Mouse (Mus musculus): ENCODE data around the gene 4930432M17Rik. TPM values are rescaled to one million over a fixed set of nuclear protein-coding genes. Genes with fewer than 3 reads are reported as not detected.

Gene 4930432M17Rik
- total RNA-seq, 2 experiments from 2014 or later = not detected

DNA sequence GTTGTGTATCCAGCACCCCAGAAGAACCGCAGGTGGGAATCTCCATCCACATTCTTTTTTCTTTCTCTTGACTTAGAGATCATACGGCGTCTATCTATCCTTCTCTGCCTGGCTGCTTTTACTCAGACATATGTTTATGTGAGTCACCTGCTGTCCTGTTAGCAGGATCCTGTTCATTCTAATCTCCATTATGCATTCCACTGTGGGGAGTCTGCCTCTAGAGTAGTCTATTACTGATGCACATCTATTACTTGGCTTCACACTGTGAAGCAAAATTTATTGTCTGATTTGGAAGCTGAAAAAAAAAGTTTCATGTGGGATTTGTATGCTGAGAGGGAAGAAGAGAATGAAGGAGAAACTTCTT lies 33.3 kb downstream of the 4930432M17Rik start:
- ATAC-seq (replicated peaks; ENCODE audit: poor library complexity, severe bottlenecking) = no peak

DNA sequence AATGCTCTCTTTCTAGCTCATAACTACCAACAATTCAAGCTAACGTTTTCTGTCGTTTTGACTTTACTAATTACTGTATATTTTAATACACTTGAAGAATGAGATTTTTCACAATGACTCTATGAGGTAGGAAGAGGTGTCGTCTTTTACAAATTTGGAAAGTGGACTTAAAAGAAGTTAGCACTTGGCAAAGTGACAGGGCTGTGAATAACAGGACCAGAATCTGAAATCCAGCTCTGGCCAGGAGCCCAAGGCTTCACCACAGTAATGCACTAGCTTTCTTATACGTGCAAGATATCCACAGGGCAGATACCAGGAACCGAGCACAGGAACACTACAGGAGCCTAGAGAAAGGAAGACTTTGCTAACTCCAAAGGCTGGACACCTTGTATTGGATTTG lies 35.5 kb downstream of the 4930432M17Rik start:
- no peak for ATAC-seq (replicated peaks; ENCODE audit: poor library complexity, severe bottlenecking)

DNA sequence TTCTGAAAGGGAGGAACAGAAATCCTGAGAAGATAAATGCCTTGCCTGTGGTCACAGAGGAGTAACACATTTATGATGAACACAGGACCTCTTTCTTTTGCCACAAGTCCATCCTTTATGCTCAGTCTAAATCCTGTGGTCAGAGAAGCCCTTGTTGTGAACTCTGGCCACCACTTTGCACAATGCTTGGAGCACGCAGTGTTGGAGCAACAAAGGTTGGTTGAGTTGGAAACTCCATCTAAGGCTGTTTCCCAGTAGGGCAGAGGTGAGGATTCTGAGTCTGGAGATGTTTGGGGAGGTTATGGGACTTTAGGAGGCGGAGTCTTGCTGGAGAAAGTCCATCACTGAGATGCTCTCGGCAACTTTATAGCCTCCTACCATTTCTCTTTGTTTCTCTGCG lies 36.5 kb downstream of the 4930432M17Rik start:
- ATAC-seq (replicated peaks; ENCODE audit: poor library complexity, severe bottlenecking) = no peak

DNA sequence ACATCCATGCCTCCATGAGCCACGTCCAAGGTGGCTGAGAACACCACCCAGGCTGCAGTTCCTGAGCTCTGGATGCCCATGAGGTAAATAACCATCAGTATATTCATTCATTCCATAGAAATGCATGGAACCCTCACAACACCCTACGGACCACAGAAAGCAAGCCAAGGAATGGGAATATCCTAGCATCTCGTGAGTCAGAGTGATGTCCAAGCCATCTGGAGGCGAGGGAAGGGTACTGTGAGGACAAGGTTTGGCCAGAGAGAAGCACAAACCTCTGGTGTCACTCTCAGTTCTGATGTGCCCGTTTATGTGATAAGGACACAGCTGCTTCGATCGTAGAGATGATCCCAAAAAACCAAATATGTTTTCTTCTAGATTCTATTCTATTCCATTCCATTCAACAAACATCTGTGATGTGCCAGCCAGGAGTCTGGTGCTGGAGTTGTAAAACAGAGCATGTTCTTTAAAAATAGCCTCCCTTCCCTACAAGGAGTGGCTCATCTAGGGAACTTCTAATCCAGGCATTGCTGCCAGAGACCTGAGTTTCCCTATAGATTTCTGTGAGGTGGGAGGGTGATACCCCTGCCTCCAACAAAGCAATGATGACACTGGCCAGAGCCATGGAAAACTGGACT lies 40.5 kb downstream of the 4930432M17Rik start:
- no peak for ATAC-seq (replicated peaks; ENCODE audit: poor library complexity, severe bottlenecking)

DNA sequence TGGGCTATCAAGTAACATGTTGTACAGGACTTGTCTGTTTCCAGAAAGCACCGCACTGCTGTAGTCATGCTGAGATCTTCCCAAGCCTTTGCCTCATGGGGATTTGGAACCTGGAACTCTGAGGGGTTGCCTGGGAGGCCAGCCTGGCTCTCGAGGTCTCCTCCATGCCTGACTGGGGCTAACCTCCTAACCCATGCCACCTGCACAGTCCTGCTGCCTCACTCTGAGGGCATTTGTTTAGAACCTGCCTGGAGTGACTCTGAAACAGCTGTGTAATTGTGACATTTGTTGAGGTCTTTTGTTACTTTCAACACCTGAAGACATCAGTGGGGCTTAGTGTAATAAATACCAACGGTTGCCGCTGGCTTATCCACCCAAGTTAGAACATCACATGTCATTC lies 41.7 kb downstream of the 4930432M17Rik start:
- no peak for ATAC-seq (replicated peaks; ENCODE audit: poor library complexity, severe bottlenecking)

DNA sequence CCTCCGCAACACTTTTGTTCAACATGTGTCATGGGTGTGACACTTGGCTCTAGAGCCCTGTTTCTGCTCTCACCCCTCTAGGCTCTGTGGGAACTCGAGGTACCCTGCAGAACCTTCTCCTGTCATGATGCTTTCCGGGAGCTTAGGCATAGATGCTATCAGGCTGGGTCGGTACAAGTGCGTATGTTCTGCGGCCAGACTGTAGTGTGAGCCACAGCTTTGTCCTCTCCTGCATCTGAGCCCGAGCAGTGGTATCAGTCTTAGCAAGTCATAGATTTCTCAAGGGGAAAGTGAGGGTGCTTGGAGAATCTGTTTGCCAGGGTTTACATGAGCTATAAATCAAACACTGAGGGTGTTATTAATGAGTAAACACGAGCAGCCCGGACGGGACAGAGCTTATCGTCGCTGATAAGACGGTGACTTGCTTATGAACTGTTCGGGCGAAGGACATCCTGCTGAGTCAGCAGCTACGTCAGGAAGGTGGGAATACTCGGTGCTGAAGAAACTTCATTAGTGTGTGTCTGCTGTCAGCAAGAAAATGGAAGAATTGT lies 42.7 kb downstream of the 4930432M17Rik start:
- ATAC-seq (replicated peaks; ENCODE audit: poor library complexity, severe bottlenecking) = 0 out of 2 replicates have a peak, but pooled peaks have one; percentile 7

DNA sequence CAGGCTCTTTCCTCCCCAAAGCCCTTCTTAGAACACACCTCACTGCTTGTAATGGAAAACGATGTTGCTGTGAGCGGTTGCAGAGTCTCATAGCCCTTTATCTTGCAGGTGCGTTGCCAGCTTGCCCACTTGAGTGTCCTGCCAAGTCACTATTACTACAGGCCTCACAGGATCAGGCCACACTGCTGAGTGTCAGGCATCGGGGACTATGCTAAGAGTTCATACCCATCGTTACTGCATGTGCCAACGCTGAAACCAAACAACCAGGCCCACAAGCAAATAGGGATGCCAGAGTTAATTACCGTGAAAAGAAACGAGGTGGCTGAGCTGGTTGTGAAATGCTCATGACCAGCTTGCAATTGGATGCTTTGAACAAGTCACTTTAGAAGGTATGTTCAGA lies 43.3 kb downstream of the 4930432M17Rik start:
- no peak for ATAC-seq (replicated peaks; ENCODE audit: poor library complexity, severe bottlenecking)

DNA sequence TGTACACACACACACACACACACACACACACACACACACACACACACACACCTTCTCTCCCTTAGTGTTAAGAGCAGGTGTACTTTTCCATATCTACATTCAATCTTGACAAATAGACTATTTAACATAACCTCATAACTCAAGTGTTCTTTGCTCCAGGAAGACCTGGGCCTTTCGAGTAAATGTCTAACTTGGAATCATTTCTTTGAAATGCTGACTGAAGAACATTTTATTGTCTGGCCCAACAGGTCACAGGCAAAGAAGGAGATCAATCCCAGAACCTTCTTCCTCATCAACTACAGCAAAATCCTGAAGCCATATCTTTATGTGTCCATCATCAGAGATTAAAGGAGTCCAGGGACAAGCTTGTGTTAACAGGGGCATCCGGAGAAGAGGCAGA lies 43.9 kb downstream of the 4930432M17Rik start:
- ATAC-seq (replicated peaks; ENCODE audit: poor library complexity, severe bottlenecking) = no peak

DNA sequence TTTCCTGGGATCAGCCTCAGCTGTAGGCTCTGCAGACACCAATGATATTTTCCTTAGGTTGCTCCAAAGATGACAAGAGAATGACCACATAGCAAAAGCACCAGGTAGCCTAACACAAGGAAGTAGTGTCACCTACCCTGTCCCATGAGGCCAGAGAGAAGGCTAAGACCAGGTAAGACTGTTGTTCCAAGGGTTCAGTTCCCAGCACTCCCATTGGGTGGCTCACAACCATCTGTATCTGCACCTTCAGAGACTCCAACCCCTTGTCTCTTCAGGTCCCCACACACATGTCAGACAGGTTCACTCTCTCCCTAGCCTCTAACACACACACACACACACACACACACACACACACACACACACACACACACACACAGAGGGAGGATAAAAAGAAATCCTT lies 44.8 kb downstream of the 4930432M17Rik start:
- ATAC-seq (replicated peaks; ENCODE audit: poor library complexity, severe bottlenecking) = no peak

DNA sequence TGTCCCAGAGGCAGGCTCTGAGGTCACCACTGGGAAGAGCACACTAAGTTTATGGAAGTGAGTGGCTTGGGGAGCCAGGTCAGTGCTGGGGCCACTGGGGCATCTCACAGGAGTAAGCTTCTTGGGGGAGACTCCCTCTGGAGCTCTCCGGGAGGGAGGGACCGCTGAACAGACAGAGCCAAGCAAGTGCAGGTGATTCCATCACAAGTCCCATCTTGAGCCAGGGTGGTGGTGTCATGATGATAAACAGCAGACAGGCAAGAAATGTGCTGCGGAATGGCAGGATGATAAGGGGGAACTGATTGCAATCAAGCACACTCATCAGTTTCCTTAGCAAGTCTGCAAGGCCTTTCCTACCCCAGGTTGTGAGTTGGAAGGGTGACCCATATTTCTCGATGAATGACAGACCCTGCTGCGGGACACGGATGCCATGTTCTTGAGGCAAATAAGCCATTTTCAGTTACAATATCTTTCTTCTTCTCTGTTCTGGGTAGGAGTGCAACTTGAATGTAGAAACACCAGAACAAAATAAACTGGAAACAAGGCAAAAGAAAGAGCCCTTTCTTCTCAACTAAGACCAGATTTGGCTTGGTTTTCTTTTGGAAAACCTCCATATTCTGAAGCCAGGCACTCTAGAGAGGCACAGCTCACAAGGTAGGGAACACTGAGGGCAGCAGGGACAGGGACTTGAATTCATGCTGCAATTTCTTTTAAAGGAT lies 45.3 kb downstream of the 4930432M17Rik start:
- no peak for ATAC-seq (replicated peaks; ENCODE audit: poor library complexity, severe bottlenecking)

DNA sequence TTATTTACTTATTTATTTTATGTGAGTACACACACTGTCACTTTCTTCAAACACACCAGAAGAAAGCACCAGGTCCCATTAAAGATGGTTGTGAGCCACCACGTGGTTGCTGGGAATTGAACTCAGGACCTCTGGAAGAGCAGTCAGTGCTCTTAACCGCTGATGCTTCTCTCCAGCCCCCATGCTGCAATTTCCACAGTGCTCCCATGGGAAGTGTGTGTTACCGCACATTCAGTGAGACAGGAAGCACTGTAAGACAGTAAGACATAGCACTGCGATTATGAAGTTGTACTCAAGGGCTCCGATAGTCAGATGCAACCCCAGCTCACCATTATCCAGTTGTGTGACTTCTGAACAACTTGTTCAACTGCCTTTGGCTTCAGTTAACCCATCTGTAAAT lies 45.9 kb downstream of the 4930432M17Rik start:
- ATAC-seq (replicated peaks; ENCODE audit: poor library complexity, severe bottlenecking) = no peak

DNA sequence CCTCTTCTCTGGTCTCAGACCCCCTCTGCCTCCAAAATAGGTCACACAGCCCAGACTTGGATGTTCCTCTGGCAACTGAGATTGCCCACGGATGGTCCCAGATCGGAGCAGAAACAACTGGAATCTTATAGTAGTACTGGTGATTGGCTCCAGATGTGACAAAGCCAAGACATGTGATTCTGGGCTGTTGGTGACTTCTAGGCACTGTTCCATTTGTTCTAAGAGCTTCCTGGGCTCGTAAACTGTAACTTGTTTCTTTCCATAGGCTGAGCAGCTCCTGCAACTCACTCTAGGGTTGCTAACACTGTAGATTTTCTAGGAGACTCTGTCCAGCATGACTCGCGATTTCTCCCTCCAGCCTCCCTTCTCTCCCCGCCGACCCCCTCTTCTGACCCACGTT lies 48.1 kb downstream of the 4930432M17Rik start:
- no peak for ATAC-seq (replicated peaks; ENCODE audit: poor library complexity, severe bottlenecking)

DNA sequence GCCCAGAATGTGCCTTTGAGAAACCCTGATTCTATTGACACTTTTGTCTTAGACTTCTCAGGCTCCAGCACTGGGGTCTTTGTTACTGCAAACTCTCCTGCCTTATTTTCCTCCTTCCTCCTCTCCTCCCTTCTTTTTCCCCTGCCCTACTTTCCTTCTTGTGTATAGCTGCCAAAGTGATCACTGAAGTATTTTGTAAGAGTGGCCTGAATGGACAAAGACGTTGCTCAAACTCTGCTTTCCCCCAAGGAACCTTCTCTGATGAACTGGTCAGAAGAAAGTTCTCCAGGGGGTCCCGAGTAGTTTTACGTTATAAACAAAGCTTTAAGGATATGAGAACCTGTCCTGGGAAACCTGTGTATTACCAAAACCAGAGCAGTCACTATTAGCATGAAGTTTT lies 49.1 kb downstream of the 4930432M17Rik start:
- no peak for ATAC-seq (replicated peaks; ENCODE audit: poor library complexity, severe bottlenecking)

DNA sequence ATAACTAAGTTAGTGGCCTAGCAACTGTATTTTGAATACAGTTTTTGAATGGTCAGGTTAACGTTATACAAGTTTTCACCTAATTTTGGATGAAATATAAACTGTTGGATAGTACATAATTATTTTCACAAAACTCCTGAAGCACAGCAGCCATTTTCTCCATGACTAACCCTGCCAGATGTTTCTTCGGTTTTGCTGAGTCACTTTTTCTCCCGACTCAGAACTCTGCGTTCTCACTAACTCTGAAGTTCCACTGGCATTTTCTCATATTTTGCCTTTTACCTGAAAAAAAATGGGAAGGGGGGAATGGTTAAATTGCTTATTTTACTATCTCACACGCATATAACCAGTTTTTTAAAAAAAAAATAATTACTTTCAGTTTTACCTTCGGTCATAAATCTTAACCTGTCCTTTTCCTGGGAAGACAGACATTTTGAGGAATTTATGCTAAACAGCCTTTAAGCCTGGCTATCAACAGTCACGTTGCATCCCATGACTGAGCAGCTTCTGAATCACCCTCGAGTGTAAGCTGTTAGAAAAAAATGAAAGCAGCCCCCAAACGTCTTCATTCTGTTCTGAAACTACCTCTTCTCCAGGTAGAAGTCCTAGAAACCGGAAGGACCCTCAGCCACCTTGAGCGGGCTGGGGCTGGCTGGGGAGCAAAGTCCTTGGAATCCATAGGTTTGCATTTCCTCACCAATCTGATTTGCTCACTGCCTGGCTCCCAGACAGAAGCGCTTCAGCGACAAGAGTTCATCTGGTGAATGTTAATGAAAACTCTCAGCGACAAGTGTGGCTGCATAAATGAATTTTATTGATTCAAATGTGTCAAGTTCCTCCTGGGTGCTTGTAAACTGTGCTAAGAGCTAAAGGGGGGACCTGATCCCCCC lies 50.5 kb downstream of the 4930432M17Rik start:
- no peak for ATAC-seq (replicated peaks; ENCODE audit: poor library complexity, severe bottlenecking)

DNA sequence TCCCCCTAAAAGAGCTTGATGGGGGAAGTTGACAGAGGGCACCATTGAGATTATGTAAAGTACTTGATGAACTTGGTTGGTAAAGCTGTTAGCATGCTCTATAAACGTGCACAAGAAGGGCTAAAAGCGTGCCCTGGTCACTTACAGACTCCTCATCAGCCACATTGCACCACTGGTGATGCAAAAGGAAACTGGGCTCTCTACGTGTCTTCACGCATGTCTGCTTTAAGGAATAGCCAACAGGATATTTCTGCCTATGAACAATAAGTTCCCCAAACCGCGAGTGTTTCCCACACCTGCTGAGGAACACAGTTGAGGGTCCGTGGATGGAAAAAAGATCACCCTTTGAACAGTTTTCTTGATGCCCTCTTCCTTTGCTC lies 51.1 kb downstream of the 4930432M17Rik start:
- peak; percentile 52 for ATAC-seq (replicated peaks; ENCODE audit: poor library complexity, severe bottlenecking)

DNA sequence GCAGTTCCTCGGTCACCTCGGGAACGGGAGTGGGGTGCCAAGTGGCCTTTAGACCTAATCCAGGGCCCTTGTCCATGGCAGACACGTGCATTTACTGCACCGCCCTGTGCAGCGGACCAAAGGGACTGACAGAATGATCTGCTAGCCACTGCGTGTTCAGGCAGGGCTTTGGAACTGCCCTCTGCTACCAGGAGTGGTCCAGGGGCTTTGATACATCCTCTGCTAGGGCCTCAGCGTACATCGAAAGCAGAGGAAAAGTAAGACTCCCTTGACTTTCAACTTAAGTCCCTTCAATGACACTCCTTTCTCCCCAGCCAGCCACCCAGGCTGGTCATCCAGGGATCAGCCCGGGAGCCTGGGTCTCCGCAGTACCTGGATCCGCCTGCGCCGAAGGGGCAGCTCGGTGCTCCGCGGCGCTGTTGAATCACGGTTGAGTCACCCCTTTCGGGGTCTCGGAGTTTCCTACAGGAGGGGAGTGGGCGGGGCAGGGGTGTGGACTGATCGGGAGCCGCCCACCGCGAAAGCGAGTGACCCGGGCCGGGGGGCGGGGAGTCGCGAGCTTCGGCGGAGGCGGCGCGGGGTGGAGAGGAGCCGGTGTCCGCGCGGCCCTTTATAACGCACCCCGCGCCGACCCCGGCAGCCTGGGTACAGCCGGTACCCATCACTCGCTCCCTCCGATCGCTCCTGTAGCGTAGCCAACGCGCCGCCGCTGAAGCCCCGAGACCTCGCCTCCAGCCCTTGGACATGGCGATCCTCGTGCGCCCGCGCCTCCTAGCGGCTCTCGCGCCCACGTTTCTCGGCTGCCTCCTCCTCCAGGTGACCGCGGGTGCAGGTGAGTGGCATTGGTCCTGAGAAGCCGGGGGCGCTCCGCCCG lies 52.6 kb downstream of the 4930432M17Rik start, which contains the start of gene F3:
Gene F3, plus strand, starts transcription at position 567 of the 874 bp plus-strand sequence.
- peak; percentile 62 for ATAC-seq (replicated peaks; ENCODE audit: poor library complexity, severe bottlenecking)

DNA sequence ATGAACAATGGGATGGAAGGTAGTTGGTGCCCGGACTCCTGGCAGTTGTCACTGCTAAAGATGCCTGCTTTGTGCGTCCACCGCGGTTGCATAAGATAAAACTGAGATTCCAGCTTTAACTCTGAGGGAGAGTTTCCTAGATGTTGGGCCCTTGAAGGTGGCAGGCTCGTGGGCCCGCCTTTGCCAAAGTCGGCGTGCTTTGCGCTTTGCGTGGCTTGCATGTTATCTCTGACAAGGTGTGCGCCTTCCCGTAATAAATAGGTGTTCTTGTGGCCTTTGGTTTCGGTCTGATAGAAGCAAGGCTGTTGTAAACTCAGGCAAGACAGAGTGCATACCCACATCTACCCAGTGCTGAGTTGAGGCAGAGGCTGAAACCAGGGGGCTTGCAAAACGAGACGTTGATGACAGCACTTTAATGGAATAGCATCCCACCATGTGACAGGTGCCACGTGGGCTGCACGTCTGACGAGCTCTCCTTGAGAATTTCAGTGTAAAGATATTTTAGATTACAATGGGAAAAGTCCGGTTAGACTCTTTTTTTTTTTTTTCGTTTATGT lies 53.5 kb downstream of the 4930432M17Rik start:
- no peak for ATAC-seq (replicated peaks; ENCODE audit: poor library complexity, severe bottlenecking)

DNA sequence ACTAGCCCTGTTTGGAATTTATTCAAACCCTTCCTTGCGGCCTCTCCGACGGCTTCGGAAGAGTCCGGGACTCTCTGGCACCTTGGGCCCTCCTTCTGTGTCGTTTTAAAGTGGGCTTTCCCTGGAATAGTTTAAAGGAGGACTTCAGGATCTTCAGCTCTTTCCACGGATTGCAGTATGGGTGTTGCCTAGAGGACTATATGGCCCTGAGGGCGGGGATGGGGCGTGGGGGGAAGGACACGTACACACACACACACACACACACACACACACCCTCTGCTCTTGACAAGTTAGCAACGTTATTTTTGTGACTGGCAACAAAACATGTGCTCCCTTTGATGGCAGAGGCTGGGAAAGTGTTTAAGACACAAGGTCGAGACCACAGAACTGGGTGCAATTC lies 54.0 kb downstream of the 4930432M17Rik start:
- ATAC-seq (replicated peaks; ENCODE audit: poor library complexity, severe bottlenecking) = no peak

DNA sequence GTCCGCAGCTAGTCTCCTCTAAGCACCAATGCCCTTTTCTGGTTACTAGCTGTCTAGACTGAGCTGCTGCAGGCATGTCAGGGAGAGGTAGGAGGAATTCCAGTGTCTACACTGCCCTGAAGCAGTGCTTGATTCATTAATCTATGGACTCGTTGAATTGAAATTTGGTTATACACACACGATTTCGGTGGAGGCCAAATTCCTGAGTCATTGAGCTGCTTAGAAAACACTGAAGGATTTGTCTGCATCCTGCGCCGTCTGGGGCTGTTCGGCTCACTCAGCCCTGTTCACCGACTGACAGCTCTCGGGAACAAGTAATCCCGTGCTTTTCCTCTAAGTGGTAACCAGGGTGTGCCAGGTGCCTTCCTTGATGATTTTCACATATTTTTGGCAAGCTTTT lies 55.1 kb downstream of the 4930432M17Rik start:
- ATAC-seq (replicated peaks; ENCODE audit: poor library complexity, severe bottlenecking) = no peak

DNA sequence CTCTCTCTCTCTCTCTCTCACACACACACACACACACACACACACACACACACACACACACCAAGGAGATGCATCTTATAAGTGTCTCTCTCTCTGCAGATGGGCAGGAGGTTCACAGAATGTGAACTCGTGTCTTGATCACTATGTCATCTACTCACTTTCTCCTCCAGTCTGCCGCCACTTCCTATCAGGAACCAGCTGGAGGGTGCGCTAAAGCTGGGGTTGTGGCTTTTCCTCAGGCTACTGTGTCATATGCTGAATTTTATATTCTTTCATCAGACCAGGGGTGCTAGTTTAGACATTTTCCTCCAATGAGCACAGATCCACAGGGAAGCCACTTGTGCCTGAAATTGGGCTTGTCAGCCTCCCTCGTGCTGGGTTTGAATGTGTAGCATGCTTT lies 59.1 kb downstream of the 4930432M17Rik start:
- ATAC-seq (replicated peaks; ENCODE audit: poor library complexity, severe bottlenecking) = peak; percentile 67

All from granulocyte monocyte progenitor cell, adult 5-6 weeks (primary cell).